Mouse (Mus musculus): ENCODE data around the gene Enoph1. TPM values are rescaled to one million over a fixed set of nuclear protein-coding genes. Genes with fewer than 3 reads are reported as not detected.

The Enoph1 gene
- total RNA-seq, 1 experiment from 2014 or later: 25.3 TPM

GRCm38 (mm10) chr5:100040281-100040784, 548 bp downstream of the Enoph1 start:
- peak; percentile 58 for DNase-seq

- no peak for DNase-seq
Observed at GRCm38 (mm10) chr5:100041272-100041671, 1.5 kb downstream of the Enoph1 start.

GRCm38 (mm10) chr5:100042467-100042866, 2.7 kb downstream of the Enoph1 start:
- peak; percentile 49 for DNase-seq

GRCm38 (mm10) chr5:100043361-100043760, 3.6 kb downstream of the Enoph1 start:
- peak; percentile 86 for DNase-seq

GRCm38 (mm10) chr5:100044030-100044429, 4.2 kb downstream of the Enoph1 start:
- DNase-seq: no peak

GRCm38 (mm10) chr5:100044621-100045020, 4.8 kb downstream of the Enoph1 start:
- DNase-seq: no peak

GRCm38 (mm10) chr5:100046096-100046495, 6.3 kb downstream of the Enoph1 start:
- DNase-seq: no peak

- no peak for DNase-seq
Observed at GRCm38 (mm10) chr5:100047143-100047640, 7.4 kb downstream of the Enoph1 start.

- DNase-seq: peak; percentile 53
Observed at GRCm38 (mm10) chr5:100047871-100048270, 8.1 kb downstream of the Enoph1 start.

GRCm38 (mm10) chr5:100049904-100050303, 10.1 kb downstream of the Enoph1 start:
- DNase-seq: no peak

- no peak for DNase-seq
Observed at GRCm38 (mm10) chr5:100052728-100053127, 12.9 kb downstream of the Enoph1 start.

- DNase-seq: no peak
Observed at GRCm38 (mm10) chr5:100054807-100055547, 15.2 kb downstream of the Enoph1 start.

- peak; percentile 64 for DNase-seq
Observed at GRCm38 (mm10) chr5:100055866-100056369, 16.1 kb downstream of the Enoph1 start.

- DNase-seq: no peak
Observed at GRCm38 (mm10) chr5:100057461-100058209, 17.9 kb downstream of the Enoph1 start.

GRCm38 (mm10) chr5:100058729-100059128, 18.9 kb downstream of the Enoph1 start:
- no peak for DNase-seq

GRCm38 (mm10) chr5:100059326-100059725, 19.5 kb downstream of the Enoph1 start:
- DNase-seq: no peak

GRCm38 (mm10) chr5:100060876-100061275, 21.1 kb downstream of the Enoph1 start:
- DNase-seq: no peak

GRCm38 (mm10) chr5:100067579-100067978, 27.8 kb downstream of the Enoph1 start:
- DNase-seq: peak; percentile 39

GRCm38 (mm10) chr5:100069526-100069925, 29.7 kb downstream of the Enoph1 start:
- DNase-seq: no peak

- peak; percentile 93 for DNase-seq
Observed at GRCm38 (mm10) chr5:100070255-100070654, 30.5 kb downstream of the Enoph1 start.

- DNase-seq: peak; percentile 54
Observed at GRCm38 (mm10) chr5:100071541-100071940, 31.8 kb downstream of the Enoph1 start.

GRCm38 (mm10) chr5:100072557-100072956, 32.8 kb downstream of the Enoph1 start:
- no peak for DNase-seq

GRCm38 (mm10) chr5:100074571-100074970, 34.8 kb downstream of the Enoph1 start:
- peak; percentile 31 for DNase-seq
